In genomic region chr11:100885472-100885871, GRCm38 (mm10) we compare ENCODE assay signal across 20 mouse cellular contexts. TPM values are rescaled to one million over a fixed set of nuclear protein-coding genes. Genes with fewer than 3 reads are reported as not detected.
DNase-seq lines count a peak whose midpoint lies in the region; ATAC-seq lines count a peak whose summit lies in the region.
"Had no signal": no experiment of that assay in that cellular context is flagged by ENCODE, and none has a peak within 500 bp of the region (broad histone marks: within the 10 kb centered on the region; RNA-seq: fewer than 3 reads in every experiment).

No protein-coding gene starts in this region.

- no peak overlapping the region for H3K4me3 ChIP-seq in heart, embryonic 12.5 days
- no peak overlapping the region for H3K4me3 ChIP-seq in liver, embryonic 11.5 days (ENCODE audit: low read depth, low read length)
- H3K4me3 ChIP-seq in stomach, embryonic 16.5 days (replicated peaks; ENCODE audit: low read length) = no peak overlapping the region
- H3K4me3 ChIP-seq: forebrain, embryonic 12.5 days; hindbrain, embryonic 15.5 days; midbrain, embryonic 12.5 days; myocyte; neural tube, embryonic 15.5 days had no signal

- peak; percentile 25 to 54 for DNase-seq in heart, adult 9 months (ENCODE audit: low spot score in 2 of 2)
- no peak for DNase-seq in heart, postnatal 36 days
- no peak for DNase-seq in liver, embryonic 11.5 days (ENCODE audit: low spot score)
- DNase-seq in left cerebral cortex, adult 8-10 months (ENCODE audit: low spot score in 2 of 2) = no peak
- no peak for DNase-seq in testis, postnatal 14 days (ENCODE audit: low spot score)
- DNase-seq: cerebellum, postnatal 14 days; gastrocnemius, postnatal 25 days; kidney, adult 2 months; kidney, postnatal 14 days; layer of hippocampus, adult 9-11 months; lung, adult 2 months; lung, postnatal 4 days; right cerebral cortex, postnatal 4 days had no signal

- H3K4me1 ChIP-seq in heart, embryonic 12.5 days (replicated peaks) = peaks cover 24% of the 10 kb centered on the region
- peaks cover 59% of the 10 kb centered on the region for H3K4me1 ChIP-seq in liver, embryonic 11.5 days (replicated peaks; ENCODE audit: control insufficient read depth, insufficient read depth, low read length)
- 0 out of 2 replicates have a peak, but pooled peaks cover 6% of the 10 kb centered on the region for H3K4me1 ChIP-seq in stomach, embryonic 16.5 days (ENCODE audit: control insufficient read depth, insufficient read depth, low read length)
- H3K4me1 ChIP-seq: forebrain, embryonic 12.5 days; hindbrain, embryonic 15.5 days; neural tube, embryonic 15.5 days had no signal

- no peaks in the 10 kb centered on the region for H3K27me3 ChIP-seq in heart, embryonic 12.5 days (replicated peaks)
- no peaks in the 10 kb centered on the region for H3K27me3 ChIP-seq in liver, embryonic 11.5 days (replicated peaks; ENCODE audit: control insufficient read depth, insufficient read depth, low read length)
- H3K27me3 ChIP-seq in stomach, embryonic 16.5 days (ENCODE audit: control insufficient read depth, insufficient read depth, low read length) = no peaks in the 10 kb centered on the region
- H3K27me3 ChIP-seq: forebrain, embryonic 12.5 days; hindbrain, embryonic 15.5 days; midbrain, embryonic 12.5 days; neural tube, embryonic 15.5 days had no signal

- no peak for ATAC-seq in heart, embryonic 12.5 days (ENCODE audit: insufficient number of reproducible peaks, low FRiP score)
- no peak for ATAC-seq in liver, embryonic 11.5 days (replicated peaks; ENCODE audit: low FRiP score)
- ATAC-seq in stomach, embryonic 16.5 days (ENCODE audit: insufficient read depth, low FRiP score) = no peak

- intact Hi-C loops in heart, postnatal 36 days (cut with DNase I) = no loop called here

- 0 out of 2 replicates have a peak overlapping the region, but pooled peaks have one; percentile 15 for H3K27ac ChIP-seq in heart, embryonic 12.5 days (ENCODE audit: poor library complexity, severe bottlenecking)
- H3K27ac ChIP-seq in liver, embryonic 11.5 days (ENCODE audit: low read depth, low read length) = peak overlapping the region; percentile 96
- H3K27ac ChIP-seq in stomach, embryonic 16.5 days (ENCODE audit: low read length) = peak overlapping the region; percentile 61
- H3K27ac ChIP-seq: forebrain, embryonic 12.5 days; hindbrain, embryonic 15.5 days; neural tube, embryonic 15.5 days had no signal

- no peak overlapping the region for H3K9ac ChIP-seq in heart, embryonic 12.5 days
- H3K9ac ChIP-seq in liver, embryonic 11.5 days (ENCODE audit: low read depth, low read length) = peak overlapping the region; percentile 54
- H3K9ac ChIP-seq in stomach, embryonic 16.5 days (ENCODE audit: low read length) = no peak overlapping the region
- H3K9ac ChIP-seq: forebrain, embryonic 12.5 days; hindbrain, embryonic 15.5 days; midbrain, embryonic 12.5 days; neural tube, embryonic 15.5 days had no signal

- H3K9me3 ChIP-seq in heart, embryonic 12.5 days (replicated peaks) = no peaks in the 10 kb centered on the region
- no peaks in the 10 kb centered on the region for H3K9me3 ChIP-seq in liver, embryonic 11.5 days (ENCODE audit: control insufficient read depth, low read length)
- H3K9me3 ChIP-seq in stomach, embryonic 16.5 days (replicated peaks; ENCODE audit: control insufficient read depth, low read length) = no peaks in the 10 kb centered on the region
- H3K9me3 ChIP-seq: forebrain, embryonic 12.5 days; hindbrain, embryonic 15.5 days; midbrain, embryonic 12.5 days; neural tube, embryonic 15.5 days had no signal

- H3K4me2 ChIP-seq in heart, embryonic 12.5 days = no peak overlapping the region
- peak overlapping the region; percentile 42 for H3K4me2 ChIP-seq in liver, embryonic 11.5 days
- H3K4me2 ChIP-seq in stomach, embryonic 16.5 days (ENCODE audit: low read depth, low read length) = no peak overlapping the region
- H3K4me2 ChIP-seq: forebrain, embryonic 12.5 days; hindbrain, embryonic 15.5 days; midbrain, embryonic 12.5 days; neural tube, embryonic 15.5 days had no signal

- peaks cover 55% of the 10 kb centered on the region for H3K36me3 ChIP-seq in heart, embryonic 12.5 days
- H3K36me3 ChIP-seq in liver, embryonic 11.5 days (ENCODE audit: control insufficient read depth, insufficient read depth, low read length) = peaks cover 10% of the 10 kb centered on the region
- 0 out of 2 replicates have a peak, but pooled peaks cover 2% of the 10 kb centered on the region for H3K36me3 ChIP-seq in stomach, embryonic 16.5 days (ENCODE audit: control insufficient read depth, insufficient read depth, low read length)
- H3K36me3 ChIP-seq: midbrain, embryonic 12.5 days had no signal

RNA-seq across cellular contexts. Expression of gene Stat5a, which starts 26.3 kb away (rescaled TPM):
- 10 to 100 TPM; 19.8 to 24.1 TPM for total RNA-seq in heart, postnatal 36 days (2021)
- 6.6 and 8.3 TPM in 2 replicates for polyA plus RNA-seq in heart, embryonic 12.5 days (2016; fragmentation: Nextera tagmentation; extraction: Ambion mirVana)
- 26.3 and 27.8 TPM in 2 replicates for polyA plus RNA-seq in liver, embryonic 11.5 days (2014; fragmentation: Nextera tagmentation; extraction: Ambion mirVana)
- polyA plus RNA-seq in stomach, embryonic 16.5 days (2015; fragmentation: Nextera tagmentation; extraction: Ambion mirVana) = 12.0 and 14.0 TPM in 2 replicates
- total RNA-seq in left cerebral cortex, adult 8-10 months (2022) = 1 to 10 TPM; 2.0 to 2.8 (median 2.1) TPM

RNA-seq across cellular contexts. Expression of gene Stat5b, which starts 34.9 kb away (rescaled TPM):
- total RNA-seq in heart, postnatal 36 days (2021) = 10 to 100 TPM; 62.7 to 62.8 TPM
- polyA plus RNA-seq in heart, embryonic 12.5 days (2016; fragmentation: Nextera tagmentation; extraction: Ambion mirVana) = 35.0 and 35.3 TPM in 2 replicates
- 46.0 and 50.1 TPM in 2 replicates for polyA plus RNA-seq in liver, embryonic 11.5 days (2014; fragmentation: Nextera tagmentation; extraction: Ambion mirVana)
- polyA plus RNA-seq in stomach, embryonic 16.5 days (2015; fragmentation: Nextera tagmentation; extraction: Ambion mirVana) = 26.2 and 27.4 TPM in 2 replicates
- total RNA-seq in left cerebral cortex, adult 8-10 months (2022) = 10 to 100 TPM; 26.8 to 30.9 (median 30.6) TPM

RNA-seq across cellular contexts. Expression of gene Stat3, which starts 53.9 kb away (rescaled TPM):
- total RNA-seq in heart, postnatal 36 days (2021) = 10 to 100 TPM; 93.5 to 93.9 TPM
- polyA plus RNA-seq in heart, embryonic 12.5 days (2016; fragmentation: Nextera tagmentation; extraction: Ambion mirVana) = 60.0 and 63.2 TPM in 2 replicates
- 52.9 and 57.3 TPM in 2 replicates for polyA plus RNA-seq in liver, embryonic 11.5 days (2014; fragmentation: Nextera tagmentation; extraction: Ambion mirVana)
- 47.2 and 56.1 TPM in 2 replicates for polyA plus RNA-seq in stomach, embryonic 16.5 days (2015; fragmentation: Nextera tagmentation; extraction: Ambion mirVana)
- total RNA-seq in left cerebral cortex, adult 8-10 months (2022) = 10 to 100 TPM; 39.0 to 54.7 (median 46.3) TPM

Comparison
In these comparisons a context has a peak if more than half of its experiments do, and no peak if none do; other contexts are left out.
1. DNase-seq: peak in heart, adult 9 months (2 of 2); none in heart, postnatal 36 days (0 of 2), liver, embryonic 11.5 days (single experiment), left cerebral cortex, adult 8-10 months (0 of 2) and testis, postnatal 14 days (single experiment).
2. H3K27ac ChIP-seq: peak in every context shown above with its lines; median percentile 96 in liver, embryonic 11.5 days; 61 in stomach, embryonic 16.5 days; 15 in heart, embryonic 12.5 days.